Mouse (Mus musculus) midbrain, embryonic 16.5 days (tissue): Measurements from ENCODE around the gene Mphosph6. TPM values are rescaled to one million over a fixed set of nuclear protein-coding genes. Genes with fewer than 3 reads are reported as not detected.

Experiments
- ATAC-seq: fragments of 200-750 bp; cut with Nextera tagmentation; 2 replicates; pipeline ENCODE4 v1.8.0; 2017; ENCODE audit warnings: moderate TSS enrichment
- H3K27ac ChIP-seq: fragments of 300-500 bp; sonication (generic); 2 replicates; pipeline ENCODE4 v1.5.1; 2014; ENCODE audit warnings: mild to moderate bottlenecking, low read length, mixed read lengths
- H3K27me3 ChIP-seq: fragments of 300-500 bp; sonication (generic); 2 replicates; pipeline ENCODE4 v1.6.1; 2014; ENCODE audit warnings: low read depth, low read length, mixed read lengths; ENCODE audit not compliant: control insufficient read depth, insufficient read depth
- H3K36me3 ChIP-seq: fragments of 300-500 bp; sonication (generic); 2 replicates; pipeline ENCODE4 v1.6.1; 2014; ENCODE audit warnings: mild to moderate bottlenecking, low read length, moderate library complexity, mixed read lengths; ENCODE audit not compliant: control insufficient read depth, insufficient read depth
- H3K4me1 ChIP-seq: fragments of 300-500 bp; sonication (generic); 2 replicates; pipeline ENCODE4 v1.6.1; 2014; ENCODE audit warnings: mild to moderate bottlenecking, low read length, mixed read lengths; ENCODE audit not compliant: control insufficient read depth, insufficient read depth
- H3K4me2 ChIP-seq: fragments of 300-500 bp; sonication (generic); 2 replicates; pipeline ENCODE4 v1.6.1; 2014; ENCODE audit warnings: mild to moderate bottlenecking, low read length, mixed read lengths
- H3K4me3 ChIP-seq: fragments of 300-500 bp; sonication (generic); 2 replicates; pipeline ENCODE4 v1.5.1; 2014; ENCODE audit warnings: low read depth, mild to moderate bottlenecking, low read length, moderate library complexity, mixed read lengths
- H3K9ac ChIP-seq: fragments of 300-500 bp; sonication (generic); 2 replicates; pipeline ENCODE4 v1.6.1; 2014; ENCODE audit warnings: low read depth, low read length, mixed read lengths
- H3K9me3 ChIP-seq: fragments of 300-500 bp; sonication (generic); replicated peaks from 2 replicates; pipeline ENCODE4 v1.6.1; 2014; ENCODE audit warnings: mild to moderate bottlenecking, low read length, mixed read lengths; ENCODE audit not compliant: control insufficient read depth, poor library complexity, severe bottlenecking
- WGBS: fragments of 180-500 bp; shearing (Covaris S2); extraction: QIAGEN DNeasy Blood & Tissue Kit; methylation state at CpG from one replicate; pipeline ENCODE4 v1.1.7; 2014; 5-methylcytosine and 5-hydroxymethylcytosine counted together
- polyA plus RNA-seq: library from polyadenylated mRNA; unstranded; fragments of >200 nt; fragmentation: Nextera tagmentation; extraction: Ambion mirVana; gene quantifications from 2 replicates; pipeline ENCODE4 v1.2.1, GENCODE M21; 2015

The Mphosph6 gene
- polyA plus RNA-seq, 1 experiment from 2014 or later, result 31.6 TPM

GRCm38 (mm10) chr8:117775626-117776025 lies 26.1 kb downstream of the Mphosph6 start:
- no peak for ATAC-seq
- 45% methylated on average over 10 of the region's 10 CpGs for whole genome bisulfite sequencing
- Histone ChIP-seq H3K4me2 (no peak overlapping the region), H3K27me3 (no peaks in the 10 kb centered on the region), H3K4me3 (no peak overlapping the region), H3K27ac (no peak overlapping the region), H3K9ac (no peak overlapping the region), H3K36me3 (no peaks in the 10 kb centered on the region), H3K9me3 (no peaks in the 10 kb centered on the region), H3K4me1 (no peaks in the 10 kb centered on the region)

GRCm38 (mm10) chr8:117772597-117772996 lies 29.1 kb downstream of the Mphosph6 start:
- 65% methylated on average over 2 of the region's 2 CpGs for WGBS
- H3K36me3 ChIP-seq, result no peaks in the 10 kb centered on the region
- no peak overlapping the region for H3K9ac ChIP-seq
- no peak overlapping the region for H3K4me2 ChIP-seq
- no peaks in the 10 kb centered on the region for H3K4me1 ChIP-seq
- no peak for ATAC-seq
- H3K4me3 ChIP-seq, result no peak overlapping the region
- no peak overlapping the region for H3K27ac ChIP-seq
- H3K27me3 ChIP-seq, result no peaks in the 10 kb centered on the region
- no peaks in the 10 kb centered on the region for H3K9me3 ChIP-seq

- Histone ChIP-seq H3K9ac (no peak overlapping the region), H3K4me1 (no peaks in the 10 kb centered on the region), H3K27me3 (no peaks in the 10 kb centered on the region), H3K4me3 (no peak overlapping the region), H3K27ac (no peak overlapping the region), H3K4me2 (no peak overlapping the region), H3K36me3 (no peaks in the 10 kb centered on the region), H3K9me3 (no peaks in the 10 kb centered on the region)
- no peak for ATAC-seq
- WGBS, result 65% methylated on average over 2 of the region's 2 CpGs
Observed at GRCm38 (mm10) chr8:117772126-117772525, 29.6 kb downstream of the Mphosph6 start.

- H3K9me3 ChIP-seq, result no peaks in the 10 kb centered on the region
- no peaks in the 10 kb centered on the region for H3K4me1 ChIP-seq
- no peaks in the 10 kb centered on the region for H3K36me3 ChIP-seq
- H3K27ac ChIP-seq, result no peak overlapping the region
- H3K27me3 ChIP-seq, result no peaks in the 10 kb centered on the region
- no peak for ATAC-seq
- no peak overlapping the region for H3K4me2 ChIP-seq
- H3K9ac ChIP-seq, result no peak overlapping the region
- no peak overlapping the region for H3K4me3 ChIP-seq
- 89% methylated on average over 9 of the region's 9 CpGs for WGBS
Observed at GRCm38 (mm10) chr8:117771115-117771836, 30.5 kb downstream of the Mphosph6 start.

- no peak overlapping the region for H3K9ac ChIP-seq
- WGBS, result 65% methylated on average over 7 of the region's 7 CpGs
- H3K4me2 ChIP-seq, result no peak overlapping the region
- no peaks in the 10 kb centered on the region for H3K36me3 ChIP-seq
- H3K9me3 ChIP-seq, result no peaks in the 10 kb centered on the region
- H3K27ac ChIP-seq, result no peak overlapping the region
- no peak overlapping the region for H3K4me3 ChIP-seq
- no peak for ATAC-seq
- no peaks in the 10 kb centered on the region for H3K4me1 ChIP-seq
- no peaks in the 10 kb centered on the region for H3K27me3 ChIP-seq
Observed at GRCm38 (mm10) chr8:117768971-117769370, 32.8 kb downstream of the Mphosph6 start.

- no peak overlapping the region for H3K9ac ChIP-seq
- H3K27me3 ChIP-seq, result no peaks in the 10 kb centered on the region
- H3K36me3 ChIP-seq, result no peaks in the 10 kb centered on the region
- no peaks in the 10 kb centered on the region for H3K4me1 ChIP-seq
- no peak overlapping the region for H3K27ac ChIP-seq
- 72% methylated on average over 5 of the region's 5 CpGs for WGBS
- H3K9me3 ChIP-seq, result 0 out of 2 replicates have a peak, but pooled peaks cover 2% of the 10 kb centered on the region
- ATAC-seq, result no peak
- H3K4me3 ChIP-seq, result no peak overlapping the region
- no peak overlapping the region for H3K4me2 ChIP-seq
Observed at GRCm38 (mm10) chr8:117765947-117766346, 35.8 kb downstream of the Mphosph6 start.

GRCm38 (mm10) chr8:117764625-117765024 lies 37.1 kb downstream of the Mphosph6 start:
- ATAC-seq, result no peak
- 76% methylated on average over 4 of the region's 4 CpGs for WGBS
- H3K27me3 ChIP-seq, result no peaks in the 10 kb centered on the region

GRCm38 (mm10) chr8:117762776-117763175 lies 39.0 kb downstream of the Mphosph6 start:
- WGBS, result 90% methylated on average over 6 of the region's 6 CpGs
- ATAC-seq, result no peak
- Histone ChIP-seq H3K36me3 (no peaks in the 10 kb centered on the region), H3K4me1 (no peaks in the 10 kb centered on the region), H3K4me2 (no peak overlapping the region), H3K9me3 (0 out of 2 replicates have a peak, but pooled peaks cover 2% of the 10 kb centered on the region), H3K27ac (no peak overlapping the region), H3K4me3 (no peak overlapping the region), H3K9ac (no peak overlapping the region), H3K27me3 (no peaks in the 10 kb centered on the region)

More at GRCm38 (mm10) chr8:117764625-117765024, 37.1 kb downstream of the Mphosph6 start:
- H3K27ac ChIP-seq, result no peak overlapping the region
- 0 out of 2 replicates have a peak, but pooled peaks cover 2% of the 10 kb centered on the region for H3K9me3 ChIP-seq
- H3K4me3 ChIP-seq, result no peak overlapping the region
- H3K9ac ChIP-seq, result no peak overlapping the region
- no peaks in the 10 kb centered on the region for H3K36me3 ChIP-seq
- no peaks in the 10 kb centered on the region for H3K4me1 ChIP-seq
- no peak overlapping the region for H3K4me2 ChIP-seq

GRCm38 (mm10) chr8:117757900-117758299 lies 43.8 kb downstream of the Mphosph6 start:
- WGBS, result 89% methylated on average over 11 of the region's 11 CpGs
- ATAC-seq, result no peak

More at GRCm38 (mm10) chr8:117757900-117758299, 43.8 kb downstream of the Mphosph6 start:
- H3K4me3 ChIP-seq, result no peak overlapping the region
- no peak overlapping the region for H3K4me2 ChIP-seq
- H3K27me3 ChIP-seq, result no peaks in the 10 kb centered on the region
- H3K9me3 ChIP-seq, result 0 out of 2 replicates have a peak, but pooled peaks cover 2% of the 10 kb centered on the region
- no peak overlapping the region for H3K27ac ChIP-seq
- H3K36me3 ChIP-seq, result no peaks in the 10 kb centered on the region
- no peaks in the 10 kb centered on the region for H3K4me1 ChIP-seq
- no peak overlapping the region for H3K9ac ChIP-seq
